Mouse (Mus musculus) embryonic fibroblast, embryonic 13.5 days (primary cell): Measurements from ENCODE around the gene Hs1bp3.

Source experiments
- CTCF ChIP-seq: IDR thresholded peaks from 2 replicates; pipeline ENCODE4 v1.5.1; 2011; ENCODE audit warnings: mild to moderate bottlenecking, control low read depth, low read length, moderate library complexity, borderline replicate concordance; ENCODE audit not compliant: insufficient read depth
- POLR2A ChIP-seq: IDR thresholded peaks from 2 replicates; pipeline ENCODE4 v1.6.1; 2011; ENCODE audit warnings: low read depth, mild to moderate bottlenecking, control low read depth, low read length, moderate library complexity

DNA sequence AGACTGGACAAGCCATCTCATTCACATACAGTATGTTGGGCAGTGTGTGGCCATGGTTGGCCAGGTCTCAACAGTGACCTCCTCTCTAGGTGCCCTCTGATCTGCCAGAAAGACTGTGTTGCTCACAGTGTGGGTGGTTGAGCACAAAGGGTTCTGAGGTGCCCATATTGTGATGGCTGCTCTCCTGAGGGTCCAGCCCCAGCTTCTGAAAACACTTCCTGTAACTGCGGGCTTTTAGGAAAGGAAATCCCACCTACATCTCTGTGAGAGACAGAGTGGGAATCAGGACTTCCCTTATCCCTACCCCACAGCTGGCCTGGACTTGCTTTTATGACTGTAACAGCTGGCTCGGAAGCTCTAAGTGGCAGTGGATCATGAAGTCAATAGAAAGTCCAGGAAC is 68.7 kb downstream of the Hs1bp3 start:
- no peak for TF ChIP-seq POLR2A
- TF ChIP-seq CTCF, result no peak
